Mouse (Mus musculus): ENCODE measurements around the gene Hist1h2af. TPM values are rescaled to one million over a fixed set of nuclear protein-coding genes. Genes with fewer than 3 reads are reported as not detected.
"Not testable (repeated sequence)": the region's sequence is repeated elsewhere in the genome, so short reads cannot be mapped to it uniquely, and the experiment has no call there.

The Hist1h2af gene
- polyA plus RNA-seq, 1 experiment from 2014 or later: 9.2 TPM

GRCm38 (mm10) chr13:23556906-23557305 is 23.2 kb downstream of the Hist1h2af start:
- H3K27ac ChIP-seq (ENCODE audit: low read length): no peak overlapping the region; the same call in 1 of the 2 replicates
- no peak for ATAC-seq (replicated peaks; ENCODE audit: extremely low read depth, insufficient read depth, low FRiP score)
- H3K9ac ChIP-seq (ENCODE audit: low read length): no peak overlapping the region
- H3K9me3 ChIP-seq (replicated peaks; ENCODE audit: control insufficient read depth, low read length): no peaks in the 10 kb centered on the region
- no peaks in the 10 kb centered on the region for H3K27me3 ChIP-seq (ENCODE audit: control insufficient read depth, insufficient read depth, low read length)
- H3K4me2 ChIP-seq (ENCODE audit: low read depth, low read length): 0 out of 2 replicates have a peak overlapping the region, but pooled peaks have one; percentile 4
- no peak overlapping the region for H3K4me3 ChIP-seq (ENCODE audit: low read length)
- peaks cover 6% of the 10 kb centered on the region for H3K4me1 ChIP-seq (ENCODE audit: control insufficient read depth, insufficient read depth, low read length)
- WGBS: 72% methylated on average over 3 of the region's 3 CpGs
- no peaks in the 10 kb centered on the region for H3K36me3 ChIP-seq (ENCODE audit: control insufficient read depth, insufficient read depth)

GRCm38 (mm10) chr13:23560699-23561098 is 27.0 kb downstream of the Hist1h2af start:
- not testable (repeated sequence) for H3K4me1 ChIP-seq (ENCODE audit: control insufficient read depth, insufficient read depth, low read length); H3K4me3 ChIP-seq (ENCODE audit: low read length); H3K4me2 ChIP-seq (ENCODE audit: low read depth, low read length); H3K9me3 ChIP-seq (replicated peaks; ENCODE audit: control insufficient read depth, low read length); H3K27me3 ChIP-seq (ENCODE audit: control insufficient read depth, insufficient read depth, low read length); H3K9ac ChIP-seq (ENCODE audit: low read length); ATAC-seq (replicated peaks; ENCODE audit: extremely low read depth, insufficient read depth, low FRiP score); H3K27ac ChIP-seq (ENCODE audit: low read length); H3K36me3 ChIP-seq (ENCODE audit: control insufficient read depth, insufficient read depth)
- WGBS: 38% methylated on average over 2 of the region's 2 CpGs

- peak overlapping the region; percentile 98 for H3K27ac ChIP-seq (ENCODE audit: low read length)
- not testable (repeated sequence) for H3K4me1 ChIP-seq (ENCODE audit: control insufficient read depth, insufficient read depth, low read length); H3K9me3 ChIP-seq (replicated peaks; ENCODE audit: control insufficient read depth, low read length); H3K36me3 ChIP-seq (ENCODE audit: control insufficient read depth, insufficient read depth); ATAC-seq (replicated peaks; ENCODE audit: extremely low read depth, insufficient read depth, low FRiP score); H3K27me3 ChIP-seq (ENCODE audit: control insufficient read depth, insufficient read depth, low read length)
- H3K9ac ChIP-seq (ENCODE audit: low read length): peak overlapping the region; percentile 74; the same call in 1 of the 2 replicates
- 0% methylated on average over 2 of the region's 5 CpGs for WGBS
- H3K4me3 ChIP-seq (ENCODE audit: low read length): peak overlapping the region; percentile 56
- peak overlapping the region; percentile 91 for H3K4me2 ChIP-seq (ENCODE audit: low read depth, low read length)
Observed at GRCm38 (mm10) chr13:23561531-23561882, 27.8 kb downstream of the Hist1h2af start.

- H3K4me2 ChIP-seq (ENCODE audit: low read depth, low read length): peak within 1 kb of the TSS; percentile 91
- peak; percentile 90 for ATAC-seq (replicated peaks; ENCODE audit: extremely low read depth, insufficient read depth, low FRiP score)
- H3K9ac ChIP-seq (ENCODE audit: low read length): peak within 1 kb of the TSS; percentile 74
- peak within 1 kb of the TSS; percentile 56 for H3K4me3 ChIP-seq (ENCODE audit: low read length)
- not testable (repeated sequence) for H3K36me3 ChIP-seq (ENCODE audit: control insufficient read depth, insufficient read depth); H3K27me3 ChIP-seq (ENCODE audit: control insufficient read depth, insufficient read depth, low read length); H3K9me3 ChIP-seq (replicated peaks; ENCODE audit: control insufficient read depth, low read length); H3K4me1 ChIP-seq (ENCODE audit: control insufficient read depth, insufficient read depth, low read length)
- WGBS: 0% methylated on average over 52 of the region's 67 CpGs
- peak within 1 kb of the TSS; percentile 98 for H3K27ac ChIP-seq (ENCODE audit: low read length)
Observed at GRCm38 (mm10) chr13:23561883-23562659, 28.4 kb downstream of the Hist1h2af start, which contains the start of gene Hist1h3e. Gene Hist1h3e (minus strand): TSS chr13:23562369.

GRCm38 (mm10) chr13:23562699-23563462 is 29.2 kb downstream of the Hist1h2af start:
- Histone ChIP-seq H3K27ac (ENCODE audit: low read length) (peak overlapping the region; percentile 98), H3K27me3 (ENCODE audit: control insufficient read depth, insufficient read depth, low read length) (no peaks in the 10 kb centered on the region), H3K4me1 (ENCODE audit: control insufficient read depth, insufficient read depth, low read length) (no peaks in the 10 kb centered on the region), H3K4me2 (ENCODE audit: low read depth, low read length) (peak overlapping the region; percentile 91), H3K9me3 (replicated peaks; ENCODE audit: control insufficient read depth, low read length) (no peaks in the 10 kb centered on the region), H3K4me3 (ENCODE audit: low read length) (peak overlapping the region; percentile 56), H3K36me3 (ENCODE audit: control insufficient read depth, insufficient read depth) (no peaks in the 10 kb centered on the region), H3K9ac (ENCODE audit: low read length) (peak overlapping the region; percentile 71)
- ATAC-seq (replicated peaks; ENCODE audit: extremely low read depth, insufficient read depth, low FRiP score): peak; percentile 49; the same call in 1 of the 2 replicates
- 2% methylated on average over 18 of the region's 18 CpGs for WGBS

GRCm38 (mm10) chr13:23564482-23564881 is 30.8 kb downstream of the Hist1h2af start:
- Histone ChIP-seq H3K4me1 (ENCODE audit: control insufficient read depth, insufficient read depth, low read length) (no peaks in the 10 kb centered on the region), H3K27me3 (ENCODE audit: control insufficient read depth, insufficient read depth, low read length) (no peaks in the 10 kb centered on the region), H3K4me2 (ENCODE audit: low read depth, low read length) (no peak overlapping the region), H3K27ac (ENCODE audit: low read length) (no peak overlapping the region), H3K9me3 (replicated peaks; ENCODE audit: control insufficient read depth, low read length) (no peaks in the 10 kb centered on the region), H3K9ac (ENCODE audit: low read length) (no peak overlapping the region), H3K4me3 (ENCODE audit: low read length) (no peak overlapping the region), H3K36me3 (ENCODE audit: control insufficient read depth, insufficient read depth) (no peaks in the 10 kb centered on the region)
- no peak for ATAC-seq (replicated peaks; ENCODE audit: extremely low read depth, insufficient read depth, low FRiP score)
- 83% methylated on average over 2 of the region's 2 CpGs for WGBS

GRCm38 (mm10) chr13:23570261-23571021 is 36.7 kb downstream of the Hist1h2af start:
- H3K36me3 ChIP-seq (ENCODE audit: control insufficient read depth, insufficient read depth): not testable (repeated sequence)
- ATAC-seq (replicated peaks; ENCODE audit: extremely low read depth, insufficient read depth, low FRiP score): peak; percentile 3; the same call in 1 of the 2 replicates
- 4% methylated on average over 19 of the region's 41 CpGs for WGBS

GRCm38 (mm10) chr13:23571022-23571503 is 37.4 kb downstream of the Hist1h2af start, which contains the start of the genes Hist1h2ae and Hist1h2bg:
Gene Hist1h2ae (minus strand): TSS chr13:23571220.
Gene Hist1h2bg (plus strand): TSS chr13:23571396.
- peak within 1 kb of the TSS; percentile 59 for H3K4me3 ChIP-seq (ENCODE audit: low read length)
- H3K4me1 ChIP-seq (ENCODE audit: control insufficient read depth, insufficient read depth, low read length): peaks cover 18% of the 10 kb centered on the region
- peak within 1 kb of the TSS; percentile 76 for H3K9ac ChIP-seq (ENCODE audit: low read length)
- H3K36me3 ChIP-seq (ENCODE audit: control insufficient read depth, insufficient read depth): no peaks in the 10 kb centered on the region
- H3K4me2 ChIP-seq (ENCODE audit: low read depth, low read length): peak within 1 kb of the TSS; percentile 77
- no peaks in the 10 kb centered on the region for H3K27me3 ChIP-seq (ENCODE audit: control insufficient read depth, insufficient read depth, low read length)
- WGBS: 1% methylated on average over 18 of the region's 18 CpGs
- ATAC-seq (replicated peaks; ENCODE audit: extremely low read depth, insufficient read depth, low FRiP score): peak; percentile 87
- no peaks in the 10 kb centered on the region for H3K9me3 ChIP-seq (replicated peaks; ENCODE audit: control insufficient read depth, low read length)
- H3K27ac ChIP-seq (ENCODE audit: low read length): peak within 1 kb of the TSS; percentile 96

More at GRCm38 (mm10) chr13:23570261-23571021, 36.7 kb downstream of the Hist1h2af start:
- Histone ChIP-seq H3K27ac (ENCODE audit: low read length) (peak overlapping the region; percentile 96), H3K4me3 (ENCODE audit: low read length) (peak overlapping the region; percentile 59), H3K4me2 (ENCODE audit: low read depth, low read length) (peak overlapping the region; percentile 77), H3K9ac (ENCODE audit: low read length) (peak overlapping the region; percentile 68), H3K4me1 (ENCODE audit: control insufficient read depth, insufficient read depth, low read length) (peaks cover 18% of the 10 kb centered on the region)
- not testable (repeated sequence) for H3K9me3 ChIP-seq (replicated peaks; ENCODE audit: control insufficient read depth, low read length); H3K27me3 ChIP-seq (ENCODE audit: control insufficient read depth, insufficient read depth, low read length)
